Mouse (Mus musculus) lung, embryonic 15.5 days (tissue): Measurements from ENCODE around the gene Capn12. TPM values are rescaled to one million over a fixed set of nuclear protein-coding genes. Genes with fewer than 3 reads are reported as not detected.

Experiments
- ATAC-seq: fragments of 200-750 bp; cut with Nextera tagmentation; 2 replicates; pipeline ENCODE4 v1.8.0; 2017; ENCODE audit warnings: moderate number of reproducible peaks, borderline replicate concordance; ENCODE audit not compliant: low FRiP score, low TSS enrichment; ENCODE audit errors: extremely low read depth
- H3K27ac ChIP-seq: fragments of 300-500 bp; sonication (generic); 2 replicates; pipeline ENCODE4 v1.5.1; 2015; ENCODE audit warnings: moderate library complexity, mild to moderate bottlenecking, inconsistent platforms
- H3K27me3 ChIP-seq: fragments of 300-500 bp; sonication (generic); 2 replicates; pipeline ENCODE4 v1.6.1; 2015; ENCODE audit warnings: inconsistent platforms
- H3K36me3 ChIP-seq: fragments of 300-500 bp; sonication (generic); 2 replicates; pipeline ENCODE4 v1.6.1; 2015; ENCODE audit warnings: inconsistent platforms
- H3K4me1 ChIP-seq: fragments of 300-500 bp; sonication (generic); 2 replicates; pipeline ENCODE4 v1.6.1; 2015; ENCODE audit warnings: inconsistent platforms
- H3K4me2 ChIP-seq: fragments of 300-500 bp; sonication (generic); 2 replicates; pipeline ENCODE4 v1.6.1; 2015; ENCODE audit warnings: inconsistent platforms, mild to moderate bottlenecking, moderate library complexity
- H3K4me3 ChIP-seq: fragments of 300-500 bp; sonication (generic); 2 replicates; pipeline ENCODE4 v1.5.1; 2015; ENCODE audit warnings: mild to moderate bottlenecking, inconsistent platforms
- H3K9ac ChIP-seq: fragments of 300-500 bp; sonication (generic); 2 replicates; pipeline ENCODE4 v1.6.1; 2015; ENCODE audit warnings: inconsistent platforms
- H3K9me3 ChIP-seq: fragments of 300-500 bp; sonication (generic); 2 replicates; pipeline ENCODE4 v1.6.1; 2016; ENCODE audit warnings: inconsistent platforms
- WGBS: fragments of 180-500 bp; shearing (Covaris S2); methylation state at CpG from one replicate; pipeline ENCODE4 v1.1.7; 2015; 5-methylcytosine and 5-hydroxymethylcytosine counted together
- polyA plus RNA-seq: library from polyadenylated mRNA; unstranded; fragments of >200 nt; fragmentation: Nextera tagmentation; extraction: Ambion mirVana; gene quantifications from 2 replicates; pipeline ENCODE4 v1.2.1, GENCODE M21; 2015

Capn12 gene
- polyA plus RNA-seq, 1 experiment from 2014 or later: 0.42 TPM

DNA sequence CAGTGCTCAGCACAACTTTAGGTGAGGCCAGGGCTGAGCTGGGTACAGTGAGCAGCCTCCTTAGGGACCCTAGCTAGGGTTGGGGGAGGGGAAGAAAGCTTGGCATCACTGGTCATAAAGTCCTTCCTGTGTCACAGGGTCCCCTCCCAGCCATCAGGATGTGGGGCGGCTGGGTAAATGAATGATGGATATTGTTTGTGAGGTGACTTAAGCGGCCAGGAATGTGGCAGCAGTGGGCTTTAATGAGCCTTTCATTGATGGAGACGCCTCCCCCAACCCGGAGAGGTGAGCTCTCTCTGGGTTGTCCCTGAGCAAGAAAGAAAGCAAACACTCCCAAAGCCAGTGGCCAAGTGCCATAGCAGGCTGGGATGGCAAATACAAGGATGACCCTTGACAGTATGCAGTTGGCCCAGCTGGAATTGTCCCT is 42.7 kb downstream of the Capn12 start:
- peak overlapping the region; percentile 27; the same call in 1 of the 2 replicates for H3K4me2 ChIP-seq
- no peaks in the 10 kb centered on the region for H3K9me3 ChIP-seq
- peaks cover 5% of the 10 kb centered on the region; the same call in 1 of the 2 replicates for H3K36me3 ChIP-seq
- H3K9ac ChIP-seq: no peak overlapping the region
- 18% methylated on average over 4 of the region's 4 CpGs for WGBS
- peak; percentile 44 for ATAC-seq
- H3K27me3 ChIP-seq: no peaks in the 10 kb centered on the region
- H3K4me1 ChIP-seq: peaks cover 79% of the 10 kb centered on the region
- H3K4me3 ChIP-seq: no peak overlapping the region
- H3K27ac ChIP-seq: peak overlapping the region; percentile 89

DNA sequence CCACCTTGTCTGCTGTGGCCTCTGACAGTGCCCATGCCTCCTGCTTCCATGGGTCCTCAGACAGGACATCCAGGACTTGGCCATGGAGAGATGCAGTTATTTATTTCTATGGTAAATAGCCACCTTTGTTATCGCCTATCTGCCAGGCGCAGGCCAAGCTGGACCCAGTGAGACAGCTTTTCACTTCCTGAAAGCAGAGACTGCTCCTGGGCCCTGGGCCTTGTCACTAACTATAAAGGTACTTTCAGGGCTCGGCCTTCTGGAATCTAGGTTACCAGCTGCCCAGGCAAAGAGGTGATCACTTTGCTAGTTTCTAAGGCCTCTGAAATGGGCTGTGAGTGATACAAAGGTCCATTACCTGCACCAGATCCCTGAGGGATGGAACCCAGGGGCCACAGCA is 43.6 kb downstream of the Capn12 start:
- Histone ChIP-seq H3K4me1 (peaks cover 79% of the 10 kb centered on the region), H3K4me3 (no peak overlapping the region), H3K9me3 (no peaks in the 10 kb centered on the region), H3K36me3 (0 out of 2 replicates have a peak, but pooled peaks cover 4% of the 10 kb centered on the region), H3K9ac (no peak overlapping the region), H3K27me3 (no peaks in the 10 kb centered on the region), H3K4me2 (0 out of 2 replicates have a peak overlapping the region, but pooled peaks have one; percentile 2), H3K27ac (peak overlapping the region; percentile 89)
- 68% methylated on average over 3 of the region's 3 CpGs for WGBS
- no peak for ATAC-seq

DNA sequence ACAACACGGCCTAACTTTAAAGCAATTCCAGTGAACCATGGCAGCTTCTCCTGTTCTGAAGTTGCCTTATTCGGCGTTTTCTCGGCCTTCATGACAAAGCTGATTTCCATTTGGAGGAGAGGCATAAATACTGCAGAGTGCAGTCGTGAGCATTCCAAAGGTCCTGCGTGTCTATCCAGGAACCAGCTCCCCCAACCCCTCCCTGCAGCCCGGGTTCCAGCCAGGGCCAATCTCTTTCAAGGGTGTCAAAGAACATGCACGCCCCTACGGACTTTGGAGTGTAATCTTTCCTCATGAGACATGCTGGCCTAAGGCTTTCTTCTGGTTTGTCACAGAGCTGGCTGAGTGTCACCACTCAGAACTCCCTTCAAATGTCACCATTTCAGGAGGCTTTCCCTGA is 44.1 kb downstream of the Capn12 start:
- Histone ChIP-seq H3K4me3 (no peak overlapping the region), H3K9ac (0 out of 2 replicates have a peak overlapping the region, but pooled peaks have one; percentile 2), H3K27ac (peak overlapping the region; percentile 89), H3K9me3 (no peaks in the 10 kb centered on the region), H3K36me3 (0 out of 2 replicates have a peak, but pooled peaks cover 4% of the 10 kb centered on the region), H3K4me2 (no peak overlapping the region), H3K27me3 (no peaks in the 10 kb centered on the region), H3K4me1 (peaks cover 79% of the 10 kb centered on the region)
- peak; percentile 68; the same call in 1 of the 2 replicates for ATAC-seq
- WGBS: 12% methylated on average over 9 of the region's 9 CpGs

DNA sequence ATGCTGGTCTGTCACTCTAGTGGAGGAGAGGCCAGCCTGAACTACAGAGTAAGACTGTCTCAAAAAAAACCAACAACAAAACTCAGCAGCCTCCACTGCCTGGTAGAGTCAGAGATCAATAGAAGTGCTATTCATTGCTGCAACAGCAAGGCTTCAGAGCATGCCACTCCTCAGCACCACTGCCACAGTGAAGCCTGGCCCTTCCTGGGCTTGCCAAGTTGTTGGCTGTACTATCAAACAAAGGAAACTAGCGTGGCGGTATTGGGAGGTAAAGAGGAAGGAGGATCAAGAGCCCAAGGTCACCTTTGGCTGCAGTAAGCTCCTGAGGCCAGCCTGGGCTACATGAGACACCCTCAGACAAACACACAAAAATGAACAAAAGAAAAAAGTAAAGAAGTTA is 45.0 kb downstream of the Capn12 start:
- 49% methylated on average over 2 of the region's 2 CpGs for WGBS
- 0 out of 2 replicates have a peak, but pooled peaks cover 4% of the 10 kb centered on the region for H3K36me3 ChIP-seq
- peaks cover 81% of the 10 kb centered on the region for H3K4me1 ChIP-seq
- no peaks in the 10 kb centered on the region for H3K27me3 ChIP-seq
- no peak overlapping the region for H3K4me3 ChIP-seq
- no peak for ATAC-seq
- H3K27ac ChIP-seq: peak overlapping the region; percentile 89
- no peaks in the 10 kb centered on the region for H3K9me3 ChIP-seq
- H3K4me2 ChIP-seq: no peak overlapping the region
- no peak overlapping the region; the same call in 1 of the 2 replicates for H3K9ac ChIP-seq

DNA sequence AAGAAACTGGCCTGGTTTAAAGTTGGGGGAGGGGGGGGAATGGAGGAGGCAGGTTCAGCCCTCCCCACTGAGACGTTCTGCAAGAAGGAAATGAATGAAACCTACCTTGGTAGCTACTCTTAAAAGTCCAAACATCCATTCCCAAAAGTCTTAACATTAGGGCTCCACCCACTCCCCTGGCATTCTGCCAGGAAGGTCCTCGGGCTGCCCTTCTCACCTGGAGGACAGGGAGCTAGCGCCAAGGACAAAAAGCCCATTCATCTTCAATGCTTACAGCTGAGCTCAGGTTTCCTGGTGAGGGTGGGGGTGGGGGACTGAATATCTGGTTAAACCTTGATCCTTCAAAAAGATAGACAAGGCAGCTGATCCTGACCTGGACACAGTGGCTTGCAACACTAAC is 48.2 kb downstream of the Capn12 start:
- H3K27ac ChIP-seq: peak overlapping the region; percentile 83
- H3K9me3 ChIP-seq: no peaks in the 10 kb centered on the region
- peak overlapping the region; percentile 6; the same call in 1 of the 2 replicates for H3K4me2 ChIP-seq
- no peaks in the 10 kb centered on the region for H3K36me3 ChIP-seq
- H3K27me3 ChIP-seq: no peaks in the 10 kb centered on the region
- H3K4me3 ChIP-seq: no peak overlapping the region
- 34% methylated on average over 3 of the region's 3 CpGs for WGBS
- H3K4me1 ChIP-seq: peaks cover 70% of the 10 kb centered on the region
- ATAC-seq: no peak
- no peak overlapping the region for H3K9ac ChIP-seq

DNA sequence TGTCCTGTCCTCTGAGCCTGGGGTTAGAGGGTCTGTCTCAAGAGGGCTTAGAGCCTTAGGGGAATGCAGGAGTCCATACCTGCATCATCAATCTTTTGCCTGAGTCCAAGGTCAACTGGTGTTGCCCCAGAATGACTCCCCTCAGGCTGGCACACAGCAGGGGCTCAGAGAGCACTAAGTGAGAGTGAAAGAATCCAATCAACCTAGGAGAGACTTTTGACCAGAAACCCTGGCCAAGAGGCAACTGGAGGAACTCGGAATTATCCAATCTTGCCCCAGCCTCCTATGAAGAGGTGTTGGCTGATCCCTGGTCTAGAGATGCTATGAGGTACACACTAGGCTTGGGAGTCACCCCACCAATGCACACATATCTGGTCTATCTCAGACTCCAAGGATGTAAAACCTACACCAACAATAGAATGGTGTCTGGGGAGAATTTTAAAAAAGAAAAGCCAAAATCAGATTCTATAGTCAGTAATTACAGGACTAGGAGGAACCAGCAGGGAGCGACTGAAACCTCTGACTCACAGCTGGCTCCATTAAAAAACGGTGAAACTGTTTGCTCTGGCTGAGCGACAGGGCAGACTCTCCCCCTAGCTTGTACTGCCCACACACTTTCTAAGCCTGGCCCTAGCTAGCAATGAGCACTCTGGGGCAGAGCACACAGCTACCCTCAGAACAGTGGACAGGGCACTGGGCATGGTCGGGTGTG is 49.3 kb downstream of the Capn12 start:
- Histone ChIP-seq H3K27me3 (no peaks in the 10 kb centered on the region), H3K36me3 (no peaks in the 10 kb centered on the region), H3K9ac (no peak overlapping the region), H3K4me2 (no peak overlapping the region), H3K27ac (peak overlapping the region; percentile 83), H3K9me3 (no peaks in the 10 kb centered on the region), H3K4me3 (no peak overlapping the region), H3K4me1 (peaks cover 59% of the 10 kb centered on the region)
- WGBS: 37% methylated on average over 5 of the region's 5 CpGs
- no peak for ATAC-seq

DNA sequence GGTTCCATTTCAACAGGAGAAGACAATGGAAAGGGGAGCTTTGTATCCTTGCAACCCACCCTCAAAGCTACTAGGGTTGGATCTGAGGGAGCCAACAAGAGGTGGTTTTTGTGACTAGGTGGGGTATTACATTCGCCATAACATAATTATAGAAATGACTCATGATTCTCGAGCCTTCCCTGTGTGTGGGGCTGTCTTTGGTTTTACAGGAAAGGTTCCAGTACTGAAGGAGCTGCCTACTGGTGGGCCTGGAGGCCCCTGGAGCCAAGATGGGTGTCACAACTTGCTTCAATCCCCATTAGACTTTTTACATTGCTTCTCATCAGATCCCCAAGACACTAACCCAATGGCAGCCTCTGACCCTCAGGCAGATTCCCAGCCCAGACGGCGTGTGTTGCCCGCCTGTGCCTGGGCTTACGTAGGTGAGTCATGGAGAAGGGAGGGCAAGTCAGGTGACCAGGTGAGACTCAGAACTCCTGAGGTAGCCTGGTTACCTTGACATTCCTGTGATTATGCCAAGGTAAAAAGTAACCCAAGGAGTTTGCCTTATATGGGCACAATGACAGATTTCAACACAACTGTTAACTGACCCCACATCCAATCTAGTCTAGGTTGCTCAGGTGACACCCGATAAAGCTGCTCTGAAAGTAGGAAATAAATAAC is 49.9 kb downstream of the Capn12 start:
- Histone ChIP-seq H3K27me3 (no peaks in the 10 kb centered on the region), H3K4me2 (no peak overlapping the region; the same call in 1 of the 2 replicates), H3K4me3 (no peak overlapping the region), H3K4me1 (peaks cover 55% of the 10 kb centered on the region), H3K9ac (no peak overlapping the region), H3K27ac (peak overlapping the region; percentile 83), H3K9me3 (no peaks in the 10 kb centered on the region), H3K36me3 (no peaks in the 10 kb centered on the region)
- WGBS: 64% methylated on average over 7 of the region's 7 CpGs
- peak; percentile 47; the same call in 1 of the 2 replicates for ATAC-seq

DNA sequence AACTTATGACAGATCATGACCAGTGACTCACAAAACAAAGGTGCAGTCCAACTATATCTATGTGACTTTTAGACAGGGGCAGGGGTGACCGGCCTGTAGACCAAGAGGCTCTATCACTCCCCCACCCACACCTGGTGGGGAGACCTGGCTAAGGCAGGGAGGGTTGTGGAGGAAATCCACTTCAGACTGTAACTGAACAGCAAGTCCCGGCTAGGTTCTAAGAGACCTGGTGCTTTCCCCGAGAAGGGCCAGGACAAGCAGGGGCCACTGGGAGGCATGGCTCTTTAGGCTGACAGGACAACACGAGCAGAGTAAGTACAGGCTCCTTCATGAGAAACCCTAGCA is 50.4 kb downstream of the Capn12 start:
- Histone ChIP-seq H3K9me3 (no peaks in the 10 kb centered on the region), H3K9ac (no peak overlapping the region), H3K4me1 (peaks cover 55% of the 10 kb centered on the region), H3K27ac (peak overlapping the region; percentile 69), H3K27me3 (no peaks in the 10 kb centered on the region), H3K4me2 (no peak overlapping the region; the same call in 1 of the 2 replicates), H3K36me3 (no peaks in the 10 kb centered on the region), H3K4me3 (no peak overlapping the region)
- ATAC-seq: peak; percentile 13; the same call in 1 of the 2 replicates
- WGBS: 62% methylated on average over 4 of the region's 4 CpGs

DNA sequence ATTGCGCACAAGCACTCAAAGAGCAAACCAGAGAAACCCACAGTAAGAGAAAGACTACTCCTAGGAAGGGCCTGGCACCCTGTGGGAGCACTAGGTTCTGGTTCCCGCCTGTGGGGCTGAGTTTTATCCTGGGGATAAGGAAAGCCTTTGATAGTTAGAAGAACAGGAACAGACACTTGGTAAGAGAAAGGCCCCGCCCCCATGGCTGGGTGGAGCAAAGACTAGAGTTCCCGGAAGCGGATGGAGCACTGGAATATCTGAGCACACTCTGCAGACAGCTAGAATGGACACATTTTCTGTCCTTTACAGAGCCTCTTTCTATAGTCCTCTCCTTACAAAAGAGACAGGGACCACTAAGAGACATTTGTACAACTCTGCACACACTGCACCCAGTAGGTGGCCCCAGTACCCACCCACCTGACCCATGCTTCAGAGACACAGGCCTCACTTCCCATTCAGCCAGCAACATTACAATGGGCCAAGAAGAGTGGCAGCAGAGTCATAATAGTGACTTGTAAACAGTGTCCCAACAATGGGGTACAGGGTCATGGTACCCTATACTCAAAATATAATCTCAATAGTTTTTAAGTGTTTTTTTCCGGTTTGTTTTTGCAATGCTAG is 51.3 kb downstream of the Capn12 start:
- ATAC-seq: peak; percentile 25; the same call in 1 of the 2 replicates
- H3K4me1 ChIP-seq: peaks cover 58% of the 10 kb centered on the region
- 57% methylated on average over 6 of the region's 6 CpGs for WGBS

DNA sequence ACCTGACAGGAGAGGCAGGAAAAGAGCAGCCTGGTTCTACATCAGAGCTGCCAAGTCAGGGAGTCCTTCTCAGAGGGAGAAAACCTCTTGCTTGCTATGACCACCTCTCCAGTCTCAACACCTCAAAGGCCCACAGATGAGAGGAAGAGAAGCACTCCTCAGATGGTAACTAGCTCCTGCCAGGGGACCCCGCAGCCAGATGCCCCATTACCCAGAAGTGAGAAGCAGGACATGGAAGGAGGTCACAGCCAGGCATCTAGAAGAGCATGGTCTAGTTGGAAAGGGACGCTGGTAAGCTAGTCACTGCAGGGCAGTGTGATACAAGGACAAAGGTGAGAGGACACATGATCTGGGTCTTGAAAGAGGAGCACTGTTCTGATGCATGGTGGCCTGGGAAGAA is 52.6 kb downstream of the Capn12 start:
- no peaks in the 10 kb centered on the region for H3K36me3 ChIP-seq
- peaks cover 59% of the 10 kb centered on the region for H3K4me1 ChIP-seq
- no peak overlapping the region for H3K4me2 ChIP-seq
- H3K9ac ChIP-seq: no peak overlapping the region
- no peak for ATAC-seq
- H3K27me3 ChIP-seq: no peaks in the 10 kb centered on the region
- H3K9me3 ChIP-seq: no peaks in the 10 kb centered on the region
- H3K4me3 ChIP-seq: no peak overlapping the region
- H3K27ac ChIP-seq: no peak overlapping the region
- WGBS: 84% methylated on average over 2 of the region's 2 CpGs

More for the DNA sequence above, 51.3 kb downstream of the Capn12 start:
- Histone ChIP-seq H3K9me3 (no peaks in the 10 kb centered on the region), H3K4me3 (no peak overlapping the region), H3K27ac (peak overlapping the region; percentile 69), H3K4me2 (no peak overlapping the region), H3K36me3 (no peaks in the 10 kb centered on the region), H3K9ac (no peak overlapping the region), H3K27me3 (no peaks in the 10 kb centered on the region)

DNA sequence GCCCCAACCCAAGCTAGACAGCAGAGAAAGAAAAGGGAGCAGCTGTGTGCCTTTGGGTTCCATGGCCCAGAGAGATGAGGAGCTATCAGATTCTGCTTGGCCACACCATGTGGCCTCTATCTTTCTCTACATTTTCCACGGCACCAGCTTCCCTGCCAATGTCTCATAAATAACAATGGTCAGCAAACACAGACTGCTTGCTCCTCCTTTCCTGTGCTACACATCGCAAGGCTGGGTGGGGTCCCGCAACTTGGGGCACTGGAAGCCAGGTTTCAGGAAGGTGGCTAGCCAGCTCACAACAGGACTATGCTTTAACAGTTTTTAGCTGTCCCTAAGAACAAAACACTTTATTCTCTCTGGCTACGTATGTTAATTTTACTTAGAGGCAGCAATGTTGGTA is 55.6 kb downstream of the Capn12 start:
- peak overlapping the region; percentile 40 for H3K27ac ChIP-seq
- H3K36me3 ChIP-seq: no peaks in the 10 kb centered on the region
- H3K27me3 ChIP-seq: no peaks in the 10 kb centered on the region
- no peak for ATAC-seq
- H3K4me3 ChIP-seq: no peak overlapping the region
- H3K9me3 ChIP-seq: no peaks in the 10 kb centered on the region
- WGBS: 50% methylated on average over 4 of the region's 4 CpGs
- peaks cover 58% of the 10 kb centered on the region for H3K4me1 ChIP-seq
- H3K9ac ChIP-seq: no peak overlapping the region
- no peak overlapping the region for H3K4me2 ChIP-seq
